ENCODE assay signal across 29 mouse cellular contexts in genomic region chr12:34680576-34680975, GRCm38 (mm10).
A peak's percentile ranks its signal among the peaks of the same experiment; 100 is the strongest.
DNase-seq lines count a peak whose midpoint lies in the region; ATAC-seq and TF ChIP-seq lines count a peak whose summit lies in the region.
"Had no signal": no experiment of that assay in that cellular context is flagged by ENCODE, and none has a peak within 500 bp of the region (broad histone marks: within the 10 kb centered on the region; RNA-seq: fewer than 3 reads in every experiment).

No protein-coding gene starts in this region.

- no peak overlapping the region for H3K9ac ChIP-seq in limb, embryonic 11.5 days (ENCODE audit: low read length)
- no peak overlapping the region for H3K9ac ChIP-seq in stomach, postnatal 0 days (ENCODE audit: low read length)
- H3K9ac ChIP-seq: embryonic facial prominence, embryonic 12.5 days; heart, embryonic 13.5 days; hindbrain, embryonic 15.5 days; kidney, embryonic 15.5 days; lung, embryonic 15.5 days; midbrain, embryonic 12.5 days; neural tube, embryonic 13.5 days had no signal

- H3K9me3 ChIP-seq in limb, embryonic 11.5 days (ENCODE audit: control insufficient read depth, low read length): no peaks in the 10 kb centered on the region
- no peaks in the 10 kb centered on the region for H3K9me3 ChIP-seq in stomach, postnatal 0 days (ENCODE audit: control insufficient read depth, low read length)
- H3K9me3 ChIP-seq: embryonic facial prominence, embryonic 12.5 days; heart, embryonic 13.5 days; hindbrain, embryonic 15.5 days; kidney, embryonic 15.5 days; lung, embryonic 15.5 days; megakaryocyte, embryonic 14.5 days; midbrain, embryonic 12.5 days; neural tube, embryonic 13.5 days had no signal

- TF ChIP-seq CTCF in bone marrow macrophage, adult 2 months (IDR thresholded peaks at IDR 0.05; ENCODE audit: low read depth, low read length): no peak
- TF ChIP-seq CTCF in stomach, postnatal 0 days (IDR thresholded peaks at IDR 0.05; ENCODE audit: low read depth): no peak

- no peak for TF ChIP-seq EP300 in stomach, postnatal 0 days (optimal IDR thresholded peaks at IDR 0.05)

- no peak overlapping the region for H3K4me3 ChIP-seq in bone marrow macrophage, adult 2 months (ENCODE audit: insufficient read depth, low read length)
- no peak overlapping the region for H3K4me3 ChIP-seq in limb, embryonic 11.5 days (ENCODE audit: low read depth, low read length)
- H3K4me3 ChIP-seq in stomach, postnatal 0 days (ENCODE audit: low read depth, low read length): no peak overlapping the region
- H3K4me3 ChIP-seq: embryonic facial prominence, embryonic 12.5 days; heart, embryonic 13.5 days; hindbrain, embryonic 15.5 days; kidney, embryonic 15.5 days; layer of hippocampus, adult 2 months; lung, embryonic 15.5 days; megakaryocyte, embryonic 14.5 days; midbrain, embryonic 12.5 days; neural tube, embryonic 13.5 days had no signal

- WGBS in limb, embryonic 11.5 days: 13% methylated on average over 5 of the region's 5 CpGs
- WGBS in stomach, postnatal 0 days: 67% methylated on average over 5 of the region's 5 CpGs

- H3K4me2 ChIP-seq in limb, embryonic 11.5 days (ENCODE audit: low read depth, severe bottlenecking): no peak overlapping the region
- H3K4me2 ChIP-seq in stomach, postnatal 0 days (replicated peaks; ENCODE audit: low read depth): no peak overlapping the region
- H3K4me2 ChIP-seq: embryonic facial prominence, embryonic 12.5 days; heart, embryonic 13.5 days; hindbrain, embryonic 15.5 days; kidney, embryonic 15.5 days; liver, embryonic 11.5 days; lung, embryonic 15.5 days; midbrain, embryonic 12.5 days; neural tube, embryonic 13.5 days had no signal

- DNase-seq in B cell, adult 2 months: peak; percentile 17 to 20
- peak; percentile 38 for DNase-seq in limb, embryonic 11.5 days (ENCODE audit: low spot score)
- DNase-seq in splenic B cell, adult 2 months (ENCODE audit: low read depth, low spot score): peak; percentile 33
- no peak for DNase-seq in stomach, postnatal 0 days (ENCODE audit: low spot score)
- no peak for DNase-seq in T-cell, adult 2 months (ENCODE audit: low spot score)
- DNase-seq in adrenal gland, postnatal 14 days: no peak
- DNase-seq: adrenal gland, postnatal 10 days; cerebellum, adult 18-20 months; cerebellum, postnatal 14 days; gastrocnemius, postnatal 10 days; heart, postnatal 10 days; kidney, adult 18-20 months; kidney, postnatal 25 days; lung, postnatal 36 days; thymus, adult 2 months; thymus, postnatal 36 days had no signal

- TF ChIP-seq POLR2A in bone marrow macrophage, adult 2 months (IDR thresholded peaks at IDR 0.05; ENCODE audit: borderline replicate concordance, low read depth, low read length): no peak

- no peaks in the 10 kb centered on the region for H3K36me3 ChIP-seq in limb, embryonic 11.5 days (ENCODE audit: control insufficient read depth, insufficient read depth, low read length)
- H3K36me3 ChIP-seq in splenic B cell, adult 2 months (ENCODE audit: control insufficient read depth, insufficient read depth, low read length, poor library complexity, severe bottlenecking): no peaks in the 10 kb centered on the region
- no peaks in the 10 kb centered on the region for H3K36me3 ChIP-seq in stomach, postnatal 0 days (ENCODE audit: control insufficient read depth, insufficient read depth, low read length)
- H3K36me3 ChIP-seq: embryonic facial prominence, embryonic 12.5 days; G1E; heart, embryonic 13.5 days; hindbrain, embryonic 15.5 days; kidney, embryonic 15.5 days; lung, embryonic 15.5 days; midbrain, embryonic 12.5 days; neural tube, embryonic 13.5 days had no signal

- H3K4me1 ChIP-seq in bone marrow macrophage, adult 2 months (ENCODE audit: control insufficient read depth, insufficient read depth, low read length): peaks cover 31% of the 10 kb centered on the region
- H3K4me1 ChIP-seq in limb, embryonic 11.5 days (ENCODE audit: control insufficient read depth, insufficient read depth, low read length): 0 out of 2 replicates have a peak, but pooled peaks cover 3% of the 10 kb centered on the region
- H3K4me1 ChIP-seq in stomach, postnatal 0 days (replicated peaks; ENCODE audit: control insufficient read depth, insufficient read depth): no peaks in the 10 kb centered on the region
- H3K4me1 ChIP-seq: embryonic facial prominence, embryonic 12.5 days; heart, embryonic 13.5 days; hindbrain, embryonic 15.5 days; kidney, embryonic 15.5 days; lung, embryonic 15.5 days; neural tube, embryonic 13.5 days had no signal

- no peaks in the 10 kb centered on the region for H3K27me3 ChIP-seq in limb, embryonic 11.5 days (ENCODE audit: control insufficient read depth, insufficient read depth, low read length)
- H3K27me3 ChIP-seq in splenic B cell, adult 2 months (ENCODE audit: control insufficient read depth, insufficient read depth, low read length, poor library complexity, severe bottlenecking): no peaks in the 10 kb centered on the region
- no peaks in the 10 kb centered on the region for H3K27me3 ChIP-seq in stomach, postnatal 0 days (ENCODE audit: control insufficient read depth, insufficient read depth, low read length)
- H3K27me3 ChIP-seq: embryonic facial prominence, embryonic 12.5 days; heart, embryonic 13.5 days; hindbrain, embryonic 15.5 days; kidney, embryonic 15.5 days; lung, embryonic 15.5 days; megakaryocyte, embryonic 14.5 days; midbrain, embryonic 12.5 days; neural tube, embryonic 13.5 days had no signal

- no peak for ATAC-seq in limb, embryonic 11.5 days (ENCODE audit: insufficient number of reproducible peaks, low FRiP score, low TSS enrichment, low read depth)
- no peak for ATAC-seq in stomach, postnatal 0 days (ENCODE audit: low FRiP score, low TSS enrichment)
- ATAC-seq: forebrain, embryonic 16.5 days had no signal

- H3K27ac ChIP-seq in bone marrow macrophage, adult 2 months (ENCODE audit: insufficient read depth, low read depth, low read length): peak overlapping the region; percentile 79
- H3K27ac ChIP-seq in limb, embryonic 11.5 days (replicated peaks; ENCODE audit: low read depth, low read length): peak overlapping the region; percentile 52; the same call in 1 of the 2 replicates
- no peak overlapping the region for H3K27ac ChIP-seq in stomach, postnatal 0 days (replicated peaks)
- H3K27ac ChIP-seq: embryonic facial prominence, embryonic 12.5 days; heart, embryonic 13.5 days; hindbrain, embryonic 15.5 days; kidney, embryonic 15.5 days; layer of hippocampus, adult 2 months; lung, embryonic 15.5 days; midbrain, embryonic 12.5 days; neural tube, embryonic 13.5 days had no signal

Comparison
In these comparisons a context has a peak if more than half of its experiments do, and no peak if none do; other contexts are left out.
1. DNase-seq: peak in B cell, adult 2 months (2 of 2), limb, embryonic 11.5 days (single experiment) and splenic B cell, adult 2 months (single experiment); none in stomach, postnatal 0 days (single experiment), T-cell, adult 2 months (single experiment) and adrenal gland, postnatal 14 days (single experiment).